Mouse (Mus musculus) heart, postnatal 0 days (tissue): ENCODE data around the gene Zscan20.

Experiments used
- CTCF ChIP-seq: IDR thresholded peaks from 2 replicates; pipeline ENCODE4 v1.5.1; 2016; ENCODE audit warnings: antibody characterized with exemption, control low read depth, low read depth
- EP300 ChIP-seq: IDR thresholded peaks from 2 replicates; pipeline ENCODE4 v1.6.1; 2016; ENCODE audit warnings: antibody characterized with exemption, low read depth

DNA sequence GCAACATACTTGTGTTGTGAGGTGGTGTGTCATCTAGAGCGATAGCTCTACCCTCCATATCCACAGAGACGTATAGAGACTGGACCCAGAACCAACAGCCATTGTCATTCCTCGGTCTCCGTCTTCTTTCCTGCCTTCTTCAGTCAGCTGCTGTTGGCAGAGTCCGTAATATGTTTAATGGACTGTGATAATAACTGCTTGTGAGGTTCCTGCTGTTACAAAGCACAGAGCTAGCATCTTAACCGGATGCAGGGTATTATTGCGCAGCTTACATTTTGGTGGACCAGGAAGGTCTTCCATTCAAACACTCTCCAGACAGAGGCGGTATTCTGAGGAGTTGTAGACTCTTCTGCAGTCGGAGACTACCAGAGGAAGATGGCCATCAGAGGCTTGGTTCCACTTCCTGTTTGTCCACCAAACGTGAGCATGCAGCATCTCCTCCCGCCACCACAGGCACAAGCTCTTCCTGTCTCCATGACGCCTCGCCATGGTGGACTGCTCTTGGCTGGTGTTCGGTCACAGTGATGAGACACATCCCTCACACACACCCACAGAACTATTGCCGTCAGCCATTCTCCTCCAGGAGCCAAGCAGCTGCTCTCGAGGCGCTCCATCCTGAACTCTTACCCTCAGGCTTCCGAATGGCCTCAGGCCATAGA lies 28.5 kb upstream of the Zscan20 start:
- TF ChIP-seq CTCF, result no peak
- TF ChIP-seq EP300, result no peak
